ENCODE assay signal across 15 mouse cellular contexts in genomic region chr17:81737779-81738178, GRCm38 (mm10). TPM values are rescaled to one million over a fixed set of nuclear protein-coding genes. Genes with fewer than 3 reads are reported as not detected.
DNase-seq lines count a peak whose midpoint lies in the region; ATAC-seq and TF ChIP-seq lines count a peak whose summit lies in the region.
"Had no signal": no experiment of that assay in that cellular context is flagged by ENCODE, and none has a peak within 500 bp of the region (broad histone marks: within the 10 kb centered on the region; RNA-seq: fewer than 3 reads in every experiment).

No protein-coding gene starts in this region.

- H3K4me1 ChIP-seq in heart, embryonic 10.5 days: peaks cover 8% of the 10 kb centered on the region; the same call in 1 of the 2 replicates
- no peaks in the 10 kb centered on the region; the same call in 1 of the 2 replicates for H3K4me1 ChIP-seq in intestine, embryonic 16.5 days (ENCODE audit: control insufficient read depth, insufficient read depth, low read length)
- H3K4me1 ChIP-seq in stomach, postnatal 0 days (replicated peaks; ENCODE audit: control insufficient read depth, insufficient read depth): no peaks in the 10 kb centered on the region
- H3K4me1 ChIP-seq: embryonic facial prominence, embryonic 15.5 days; limb, embryonic 12.5 days; liver, embryonic 13.5 days; midbrain, embryonic 15.5 days had no signal

- H3K4me3 ChIP-seq in heart, embryonic 10.5 days: peak overlapping the region; percentile 61
- H3K4me3 ChIP-seq in left cerebral cortex, adult 2 months: peak overlapping the region; percentile 38
- 0 out of 2 replicates have a peak overlapping the region, but pooled peaks have one; percentile 13 for H3K4me3 ChIP-seq in intestine, embryonic 16.5 days (ENCODE audit: low read length)
- peak overlapping the region; percentile 0; the same call in 1 of the 2 replicates for H3K4me3 ChIP-seq in stomach, postnatal 0 days (ENCODE audit: low read depth, low read length)
- H3K4me3 ChIP-seq: embryonic facial prominence, embryonic 15.5 days; limb, embryonic 12.5 days; liver, embryonic 13.5 days; midbrain, embryonic 15.5 days had no signal

- no peaks in the 10 kb centered on the region for H3K9me3 ChIP-seq in heart, embryonic 10.5 days
- H3K9me3 ChIP-seq in intestine, embryonic 16.5 days (ENCODE audit: control insufficient read depth, low read length): no peaks in the 10 kb centered on the region
- no peaks in the 10 kb centered on the region for H3K9me3 ChIP-seq in stomach, postnatal 0 days (ENCODE audit: control insufficient read depth, low read length)
- H3K9me3 ChIP-seq: embryonic facial prominence, embryonic 15.5 days; limb, embryonic 12.5 days; liver, embryonic 13.5 days; midbrain, embryonic 15.5 days had no signal

- H3K4me2 ChIP-seq in intestine, embryonic 16.5 days (ENCODE audit: low read depth, low read length): no peak overlapping the region
- H3K4me2 ChIP-seq in stomach, postnatal 0 days (replicated peaks; ENCODE audit: low read depth): no peak overlapping the region
- H3K4me2 ChIP-seq: embryonic facial prominence, embryonic 15.5 days; limb, embryonic 12.5 days; liver, embryonic 13.5 days; midbrain, embryonic 15.5 days had no signal

- peaks cover 2% of the 10 kb centered on the region; the same call in 1 of the 2 replicates for H3K36me3 ChIP-seq in heart, embryonic 10.5 days
- H3K36me3 ChIP-seq in intestine, embryonic 16.5 days (ENCODE audit: control insufficient read depth, insufficient read depth, low read length): no peaks in the 10 kb centered on the region
- no peaks in the 10 kb centered on the region for H3K36me3 ChIP-seq in stomach, postnatal 0 days (ENCODE audit: control insufficient read depth, insufficient read depth, low read length)
- H3K36me3 ChIP-seq: embryonic facial prominence, embryonic 15.5 days; limb, embryonic 12.5 days; liver, embryonic 13.5 days; midbrain, embryonic 15.5 days had no signal

- peak overlapping the region; percentile 93 for H3K27ac ChIP-seq in heart, embryonic 10.5 days
- peak overlapping the region; percentile 75 for H3K27ac ChIP-seq in left cerebral cortex, adult 2 months
- H3K27ac ChIP-seq in intestine, embryonic 16.5 days (ENCODE audit: low read length): no peak overlapping the region
- H3K27ac ChIP-seq in stomach, postnatal 0 days (replicated peaks): no peak overlapping the region
- H3K27ac ChIP-seq: embryonic facial prominence, embryonic 15.5 days; limb, embryonic 12.5 days; liver, embryonic 13.5 days; midbrain, embryonic 15.5 days had no signal

- WGBS in heart, embryonic 10.5 days: 36% methylated on average over 2 of the region's 2 CpGs
- WGBS in intestine, embryonic 16.5 days: 80% methylated on average over 2 of the region's 2 CpGs
- WGBS in stomach, postnatal 0 days: 75% methylated on average over 2 of the region's 2 CpGs

- intact Hi-C loops in heart, postnatal 25 days (cut with DNase I): loop anchor here (5.0 kb wide), 1 partner anchor 110 kb away; no protein-coding TSS in a partner anchor
- intact Hi-C loops in left cerebral cortex, adult 2 months (cut with DNase I): loop anchor here (2.0 kb wide), 1 partner anchor 71 kb away; no protein-coding TSS in a partner anchor
- intact Hi-C loops in left cerebral cortex, postnatal 10 days (cut with DNase I): no loop called here

- DNase-seq in heart, embryonic 10.5 days (ENCODE audit: low spot score): no peak
- no peak for DNase-seq in heart, postnatal 25 days (ENCODE audit: low spot score)
- DNase-seq in left cerebral cortex, adult 2 months (ENCODE audit: extremely low spot score in 1 of 2, low spot score in 2 of 2): no peak
- no peak for DNase-seq in left cerebral cortex, postnatal 10 days (ENCODE audit: extremely low spot score in 1 of 2, low spot score in 2 of 2)
- DNase-seq in stomach, postnatal 0 days (ENCODE audit: low spot score): no peak
- no peak for DNase-seq in Muller cell, postnatal 12 days (ENCODE audit: inconsistent ontology term)
- DNase-seq: embryo, embryonic 11 days; gastrocnemius, postnatal 10 days; liver, embryonic 13.5 days; retina, postnatal 1 day; thymus, postnatal 14 days had no signal

- TF ChIP-seq CTCF in left cerebral cortex, adult 2 months (IDR thresholded peaks at IDR 0.05): no peak
- TF ChIP-seq CTCF in stomach, postnatal 0 days (IDR thresholded peaks at IDR 0.05; ENCODE audit: low read depth): no peak

- no peak for ATAC-seq in intestine, embryonic 16.5 days
- no peak for ATAC-seq in stomach, postnatal 0 days (ENCODE audit: low FRiP score, low TSS enrichment)
- ATAC-seq: midbrain, embryonic 15.5 days had no signal

- H3K27me3 ChIP-seq in heart, embryonic 10.5 days (ENCODE audit: insufficient read depth, poor library complexity, severe bottlenecking): no peaks in the 10 kb centered on the region
- no peaks in the 10 kb centered on the region for H3K27me3 ChIP-seq in intestine, embryonic 16.5 days (replicated peaks; ENCODE audit: control insufficient read depth, insufficient read depth, low read length)
- H3K27me3 ChIP-seq in stomach, postnatal 0 days (ENCODE audit: control insufficient read depth, insufficient read depth, low read length): no peaks in the 10 kb centered on the region
- H3K27me3 ChIP-seq: embryonic facial prominence, embryonic 15.5 days; limb, embryonic 12.5 days; liver, embryonic 13.5 days; midbrain, embryonic 15.5 days had no signal

- TF ChIP-seq EP300 in stomach, postnatal 0 days (optimal IDR thresholded peaks at IDR 0.05): no peak

- H3K9ac ChIP-seq in intestine, embryonic 16.5 days (ENCODE audit: low read depth, low read length): no peak overlapping the region
- H3K9ac ChIP-seq in stomach, postnatal 0 days (ENCODE audit: low read length): no peak overlapping the region
- H3K9ac ChIP-seq: embryonic facial prominence, embryonic 15.5 days; limb, embryonic 12.5 days; liver, embryonic 13.5 days; midbrain, embryonic 15.5 days had no signal

RNA-seq across cellular contexts. Expression of gene Slc8a1, which starts 0.4 kb away (rescaled TPM):
- 58.1 and 107 TPM in 2 replicates for polyA plus RNA-seq in heart, embryonic 10.5 days (2016; fragmentation: Nextera tagmentation; extraction: Ambion mirVana)
- total RNA-seq in heart, postnatal 25 days (2021): 100 to 1,000 TPM; 449 to 453 TPM
- 100 to 1,000 TPM; 270 to 277 TPM for total RNA-seq in left cerebral cortex, adult 2 months (2021)
- total RNA-seq in left cerebral cortex, postnatal 10 days (2021): 100 to 1,000 TPM; 289 to 295 TPM
- 3.6 and 4.1 TPM in 2 replicates for polyA plus RNA-seq in intestine, embryonic 16.5 days (2015; fragmentation: Nextera tagmentation; extraction: Ambion mirVana)
- 3.1 and 3.2 TPM in 2 replicates for polyA plus RNA-seq in stomach, postnatal 0 days (2015; fragmentation: Nextera tagmentation; extraction: Ambion mirVana)

Comparison
In these comparisons a context has a peak if more than half of its experiments do, and no peak if none do; other contexts are left out.
1. H3K27ac ChIP-seq: peak in heart, embryonic 10.5 days (single experiment) and left cerebral cortex, adult 2 months (single experiment); none in intestine, embryonic 16.5 days (single experiment) and stomach, postnatal 0 days (single experiment).
2. H3K4me3 ChIP-seq: peak in every context shown above with its lines; median percentile 61 in heart, embryonic 10.5 days; 38 in left cerebral cortex, adult 2 months; 13 in intestine, embryonic 16.5 days; 0 in stomach, postnatal 0 days.